Mouse (Mus musculus): ENCODE data around the gene Nppc. TPM values are rescaled to one million over a fixed set of nuclear protein-coding genes. Genes with fewer than 3 reads are reported as not detected.

Nppc gene
- total RNA-seq (2014; rRNA removed; ENCODE audit: low replicate concordance) (not detected in 2 replicates), polyA plus RNA-seq (2015; fragmentation: Nextera tagmentation; extraction: Ambion mirVana) (0.74 and 1.5 TPM in 2 replicates)

- DNase-seq (ENCODE audit: low spot score) (peak; percentile 47), ATAC-seq (ENCODE audit: insufficient read depth, low read depth) (peak; percentile 81)
- 4% methylated on average over 58 of the region's 59 CpGs for WGBS
- H3K4me1 ChIP-seq (ENCODE audit: control insufficient read depth, insufficient read depth) = peaks cover 6% of the 10 kb centered on the region
- peaks cover 64% of the 10 kb centered on the region for H3K27me3 ChIP-seq (ENCODE audit: control insufficient read depth, insufficient read depth, low read length)
- no peak within 1 kb of the TSS for H3K27ac ChIP-seq (ENCODE audit: low read depth)
- no peaks in the 10 kb centered on the region for H3K9me3 ChIP-seq (replicated peaks; ENCODE audit: control insufficient read depth, low read length)
- H3K36me3 ChIP-seq (replicated peaks; ENCODE audit: control insufficient read depth, insufficient read depth, low read length) = no peaks in the 10 kb centered on the region
- no peak for TF ChIP-seq EP300 (IDR thresholded peaks at IDR 0.05; ENCODE audit: low read depth)
- TF ChIP-seq CTCF (IDR thresholded peaks at IDR 0.05; ENCODE audit: low read depth) = peak; percentile 32; the same call in 1 of the 2 replicates
- peak within 1 kb of the TSS; percentile 82 for H3K4me2 ChIP-seq (ENCODE audit: low read depth, low read length)
- no peak within 1 kb of the TSS for H3K9ac ChIP-seq (replicated peaks; ENCODE audit: low read depth, low read length)
- peak within 1 kb of the TSS; percentile 44 for H3K4me3 ChIP-seq (ENCODE audit: low read depth, low read length)
These were observed at the start of gene Nppc for GRCm38 (mm10) chr1:86670279-86671038. Nppc (minus strand) TSS chr1:86670571.

GRCm38 (mm10) chr1:86719391-86719790 lies 49.0 kb upstream of the Nppc start:
- DNase-seq (ENCODE audit: low spot score) (no peak), ATAC-seq (ENCODE audit: insufficient read depth, low read depth) (no peak)
- TF ChIP-seq EP300 (IDR thresholded peaks at IDR 0.05; ENCODE audit: low read depth) = no peak
- TF ChIP-seq CTCF (IDR thresholded peaks at IDR 0.05; ENCODE audit: low read depth) = no peak
- H3K27ac ChIP-seq (ENCODE audit: low read depth) = no peak overlapping the region
- no peak overlapping the region for H3K9ac ChIP-seq (replicated peaks; ENCODE audit: low read depth, low read length)
- no peak overlapping the region for H3K4me3 ChIP-seq (ENCODE audit: low read depth, low read length)
- H3K4me1 ChIP-seq (ENCODE audit: control insufficient read depth, insufficient read depth) = peaks cover 22% of the 10 kb centered on the region; the same call in 1 of the 2 replicates
- 60% methylated on average over 4 of the region's 4 CpGs for WGBS
- no peaks in the 10 kb centered on the region for H3K36me3 ChIP-seq (replicated peaks; ENCODE audit: control insufficient read depth, insufficient read depth, low read length)
- no peaks in the 10 kb centered on the region for H3K27me3 ChIP-seq (ENCODE audit: control insufficient read depth, insufficient read depth, low read length)
- H3K4me2 ChIP-seq (ENCODE audit: low read depth, low read length) = no peak overlapping the region
- no peaks in the 10 kb centered on the region for H3K9me3 ChIP-seq (replicated peaks; ENCODE audit: control insufficient read depth, low read length)

- no peak overlapping the region for H3K4me3 ChIP-seq (ENCODE audit: low read depth, low read length)
- no peak for DNase-seq (ENCODE audit: low spot score)
- no peaks in the 10 kb centered on the region for H3K27me3 ChIP-seq (ENCODE audit: control insufficient read depth, insufficient read depth, low read length)
- no peak for TF ChIP-seq CTCF (IDR thresholded peaks at IDR 0.05; ENCODE audit: low read depth)
- no peak for TF ChIP-seq EP300 (IDR thresholded peaks at IDR 0.05; ENCODE audit: low read depth)
- H3K4me1 ChIP-seq (ENCODE audit: control insufficient read depth, insufficient read depth) = peaks cover 22% of the 10 kb centered on the region; the same call in 1 of the 2 replicates
- H3K9me3 ChIP-seq (replicated peaks; ENCODE audit: control insufficient read depth, low read length) = no peaks in the 10 kb centered on the region
- WGBS = 93% methylated on average over 1 of the region's 1 CpGs
- H3K9ac ChIP-seq (replicated peaks; ENCODE audit: low read depth, low read length) = no peak overlapping the region
- H3K36me3 ChIP-seq (replicated peaks; ENCODE audit: control insufficient read depth, insufficient read depth, low read length) = no peaks in the 10 kb centered on the region
- H3K4me2 ChIP-seq (ENCODE audit: low read depth, low read length) = no peak overlapping the region
- ATAC-seq (ENCODE audit: insufficient read depth, low read depth) = no peak
- H3K27ac ChIP-seq (ENCODE audit: low read depth) = no peak overlapping the region
These were observed 47.8 kb upstream of the Nppc start for GRCm38 (mm10) chr1:86718190-86718589.

GRCm38 (mm10) chr1:86713054-86713453 lies 42.7 kb upstream of the Nppc start:
- DNase-seq (ENCODE audit: low spot score) (no peak), ATAC-seq (ENCODE audit: insufficient read depth, low read depth) (no peak)
- Histone ChIP-seq H3K27ac (ENCODE audit: low read depth) (no peak overlapping the region), H3K27me3 (ENCODE audit: control insufficient read depth, insufficient read depth, low read length) (no peaks in the 10 kb centered on the region), H3K4me3 (ENCODE audit: low read depth, low read length) (no peak overlapping the region), H3K4me1 (ENCODE audit: control insufficient read depth, insufficient read depth) (peaks cover 7% of the 10 kb centered on the region; the same call in 1 of the 2 replicates), H3K4me2 (ENCODE audit: low read depth, low read length) (no peak overlapping the region), H3K9ac (replicated peaks; ENCODE audit: low read depth, low read length) (no peak overlapping the region), H3K36me3 (replicated peaks; ENCODE audit: control insufficient read depth, insufficient read depth, low read length) (no peaks in the 10 kb centered on the region), H3K9me3 (replicated peaks; ENCODE audit: control insufficient read depth, low read length) (no peaks in the 10 kb centered on the region)
- 88% methylated on average over 4 of the region's 4 CpGs for WGBS
- TF ChIP-seq CTCF (IDR thresholded peaks at IDR 0.05; ENCODE audit: low read depth) = no peak
- TF ChIP-seq EP300 (IDR thresholded peaks at IDR 0.05; ENCODE audit: low read depth) = no peak

- H3K27me3 ChIP-seq (ENCODE audit: control insufficient read depth, insufficient read depth, low read length) = no peaks in the 10 kb centered on the region
These were observed 41.7 kb upstream of the Nppc start for GRCm38 (mm10) chr1:86712045-86712444.

More at GRCm38 (mm10) chr1:86712045-86712444, 41.7 kb upstream of the Nppc start:
- DNase-seq (ENCODE audit: low spot score) (no peak), ATAC-seq (ENCODE audit: insufficient read depth, low read depth) (no peak)
- Histone ChIP-seq H3K36me3 (replicated peaks; ENCODE audit: control insufficient read depth, insufficient read depth, low read length) (no peaks in the 10 kb centered on the region), H3K27ac (ENCODE audit: low read depth) (no peak overlapping the region), H3K4me3 (ENCODE audit: low read depth, low read length) (no peak overlapping the region), H3K4me1 (ENCODE audit: control insufficient read depth, insufficient read depth) (no peaks in the 10 kb centered on the region), H3K4me2 (ENCODE audit: low read depth, low read length) (no peak overlapping the region), H3K9ac (replicated peaks; ENCODE audit: low read depth, low read length) (no peak overlapping the region), H3K9me3 (replicated peaks; ENCODE audit: control insufficient read depth, low read length) (no peaks in the 10 kb centered on the region)
- WGBS = 80% methylated on average over 2 of the region's 2 CpGs
- no peak for TF ChIP-seq EP300 (IDR thresholded peaks at IDR 0.05; ENCODE audit: low read depth)
- no peak for TF ChIP-seq CTCF (IDR thresholded peaks at IDR 0.05; ENCODE audit: low read depth)
